Mouse (Mus musculus): ENCODE data around the gene Mrln. TPM values are rescaled to one million over a fixed set of nuclear protein-coding genes. Genes with fewer than 3 reads are reported as not detected.

The Mrln gene
- polyA plus RNA-seq, 1 experiment from 2014 or later: 0.49 TPM

DNA sequence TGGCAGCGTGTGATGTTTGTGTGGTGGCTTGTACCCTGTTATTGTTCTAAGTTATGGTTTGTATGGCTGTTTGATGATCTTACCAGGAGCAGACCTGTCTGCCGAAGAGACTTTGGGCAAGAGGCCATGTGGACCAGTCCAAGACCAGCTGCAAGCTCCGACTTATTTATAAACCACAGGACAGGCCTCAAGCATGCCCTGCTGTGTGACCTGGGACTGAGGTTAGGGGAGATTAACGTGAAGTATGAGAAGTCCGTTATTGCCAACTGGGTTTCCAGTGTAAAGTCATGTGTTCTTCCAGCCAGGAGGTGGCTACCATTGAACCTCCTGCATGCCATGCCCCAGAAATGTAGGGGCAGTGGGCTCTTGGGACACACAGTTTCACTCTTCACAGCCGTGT, 25.9 kb downstream of the Mrln start:
- Histone ChIP-seq H3K4me1 (ENCODE audit: control insufficient read depth, insufficient read depth, low read length) (no peaks in the 10 kb centered on the region), H3K27ac (ENCODE audit: low read depth, low read length) (no peak overlapping the region), H3K4me2 (no peak overlapping the region), H3K9me3 (replicated peaks; ENCODE audit: control insufficient read depth, low read length) (no peaks in the 10 kb centered on the region), H3K9ac (ENCODE audit: low read depth, low read length) (no peak overlapping the region), H3K4me3 (ENCODE audit: low read depth, low read length) (no peak overlapping the region), H3K36me3 (ENCODE audit: control insufficient read depth, insufficient read depth, low read length) (no peaks in the 10 kb centered on the region), H3K27me3 (ENCODE audit: control insufficient read depth, insufficient read depth, low read length) (no peaks in the 10 kb centered on the region)
- ATAC-seq (replicated peaks; ENCODE audit: insufficient number of reproducible peaks, low FRiP score, low TSS enrichment): no peak
- WGBS (ENCODE audit: insufficient replicate concordance): 85% methylated on average over 6 of the region's 6 CpGs

DNA sequence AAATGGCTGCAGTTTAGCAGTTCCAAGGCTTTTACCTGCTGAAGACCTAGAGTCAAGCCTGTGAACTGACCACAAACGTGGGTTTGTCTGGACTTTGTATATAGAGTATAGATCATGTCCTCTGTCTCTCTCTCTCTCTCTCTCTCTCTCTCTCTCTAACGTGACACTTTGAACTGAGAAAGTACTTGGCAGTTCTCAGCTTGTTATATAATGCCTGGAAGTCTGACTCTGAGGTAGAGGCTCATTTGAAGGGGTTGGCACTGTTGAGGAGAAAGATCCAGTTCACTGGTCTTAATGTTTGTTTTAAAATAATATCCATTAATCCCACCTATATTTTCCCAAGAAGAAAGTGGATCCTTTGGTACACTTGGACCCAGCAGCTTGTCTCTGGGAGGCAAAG, 33.5 kb downstream of the Mrln start:
- H3K4me1 ChIP-seq (ENCODE audit: control insufficient read depth, insufficient read depth, low read length): peaks cover 4% of the 10 kb centered on the region; the same call in 1 of the 2 replicates
- H3K27me3 ChIP-seq (ENCODE audit: control insufficient read depth, insufficient read depth, low read length): no peaks in the 10 kb centered on the region
- WGBS (ENCODE audit: insufficient replicate concordance): 69% methylated on average over 2 of the region's 2 CpGs

DNA sequence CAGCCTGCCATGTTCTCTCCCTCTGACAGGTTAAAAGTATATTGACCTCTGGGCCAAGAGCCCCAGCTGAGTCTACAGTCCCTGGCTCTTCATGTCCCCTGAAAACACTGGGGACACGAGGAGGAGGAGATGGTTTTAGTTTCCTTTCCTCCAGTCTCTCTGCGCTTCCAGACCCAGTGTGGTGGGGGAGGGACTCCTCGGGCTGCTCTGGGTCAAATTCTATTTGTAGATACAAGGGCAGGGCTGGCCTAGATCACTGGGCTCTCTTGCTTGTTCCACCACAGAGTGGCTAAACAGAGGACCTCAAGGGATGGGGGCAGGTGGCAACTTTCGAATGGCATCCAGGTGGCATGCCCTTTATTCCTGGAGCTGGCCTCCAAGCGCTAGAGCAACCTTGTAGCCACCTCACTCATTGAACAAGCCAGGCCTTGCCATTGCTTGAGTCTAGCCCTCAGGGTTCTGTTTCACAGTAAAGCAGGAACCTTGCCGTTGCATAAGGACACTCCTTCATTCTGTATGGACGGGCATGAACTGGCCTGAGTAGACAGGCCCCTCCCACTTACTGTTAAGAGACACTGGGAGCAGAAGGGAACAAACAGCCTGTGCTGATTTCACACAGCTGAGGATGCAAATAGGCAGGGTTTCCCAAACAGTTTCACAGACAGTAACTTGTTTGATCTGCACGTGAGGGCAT, 38.4 kb downstream of the Mrln start:
- Histone ChIP-seq H3K4me3 (ENCODE audit: low read depth, low read length) (no peak overlapping the region), H3K27me3 (ENCODE audit: control insufficient read depth, insufficient read depth, low read length) (peaks cover 11% of the 10 kb centered on the region), H3K4me2 (no peak overlapping the region), H3K9me3 (replicated peaks; ENCODE audit: control insufficient read depth, low read length) (no peaks in the 10 kb centered on the region), H3K4me1 (ENCODE audit: control insufficient read depth, insufficient read depth, low read length) (peaks cover 11% of the 10 kb centered on the region; the same call in 1 of the 2 replicates), H3K27ac (ENCODE audit: low read depth, low read length) (no peak overlapping the region), H3K9ac (ENCODE audit: low read depth, low read length) (no peak overlapping the region), H3K36me3 (ENCODE audit: control insufficient read depth, insufficient read depth, low read length) (no peaks in the 10 kb centered on the region)
- 43% methylated on average over 8 of the region's 8 CpGs for WGBS (ENCODE audit: insufficient replicate concordance)
- no peak for ATAC-seq (replicated peaks; ENCODE audit: insufficient number of reproducible peaks, low FRiP score, low TSS enrichment)

More for the DNA sequence above, 33.5 kb downstream of the Mrln start:
- Histone ChIP-seq H3K9me3 (replicated peaks; ENCODE audit: control insufficient read depth, low read length) (no peaks in the 10 kb centered on the region), H3K4me3 (ENCODE audit: low read depth, low read length) (no peak overlapping the region), H3K36me3 (ENCODE audit: control insufficient read depth, insufficient read depth, low read length) (no peaks in the 10 kb centered on the region), H3K9ac (ENCODE audit: low read depth, low read length) (no peak overlapping the region), H3K4me2 (no peak overlapping the region), H3K27ac (ENCODE audit: low read depth, low read length) (no peak overlapping the region)
- no peak for ATAC-seq (replicated peaks; ENCODE audit: insufficient number of reproducible peaks, low FRiP score, low TSS enrichment)

DNA sequence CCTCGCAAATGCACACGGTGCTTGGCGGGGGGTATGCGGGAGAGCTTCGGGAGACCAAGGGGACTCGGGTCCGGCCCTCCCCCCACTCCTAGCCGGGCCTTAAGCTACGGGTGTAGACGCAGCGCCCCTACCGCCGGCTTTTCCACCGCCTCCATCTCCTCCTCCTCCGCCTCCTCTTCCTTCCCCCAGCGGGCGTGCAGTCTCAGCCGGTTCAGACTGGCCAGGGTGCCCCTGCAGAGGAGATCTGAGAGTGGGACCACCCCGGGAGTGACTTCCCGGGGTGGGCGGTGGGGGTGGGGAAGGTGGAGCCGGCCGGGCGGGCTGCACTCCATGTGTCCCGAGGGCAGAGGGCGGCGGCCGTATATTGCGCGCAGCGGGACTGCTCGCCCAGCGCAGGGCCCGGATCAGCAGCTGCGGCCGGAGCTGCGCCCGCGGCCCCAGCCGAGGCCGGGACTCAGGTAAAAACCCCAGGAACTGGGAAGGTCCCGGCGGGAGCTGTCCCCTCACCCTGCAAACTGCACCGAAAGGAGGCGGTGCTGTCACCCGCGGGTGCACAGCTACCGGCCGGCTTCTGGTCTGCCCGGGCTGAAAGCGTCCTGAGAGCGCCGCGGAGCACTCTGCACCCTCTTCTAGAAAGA, 40.6 kb downstream of the Mrln start, which contains the start of gene Slc16a9:
TSS of gene Slc16a9 (plus strand) at position 180 of the 638 bp plus-strand sequence.
- Histone ChIP-seq H3K4me3 (ENCODE audit: low read depth, low read length) (peak within 1 kb of the TSS; percentile 66), H3K36me3 (ENCODE audit: control insufficient read depth, insufficient read depth, low read length) (no peaks in the 10 kb centered on the region), H3K9ac (ENCODE audit: low read depth, low read length) (peak within 1 kb of the TSS; percentile 74), H3K27me3 (ENCODE audit: control insufficient read depth, insufficient read depth, low read length) (peaks cover 11% of the 10 kb centered on the region), H3K9me3 (replicated peaks; ENCODE audit: control insufficient read depth, low read length) (no peaks in the 10 kb centered on the region), H3K4me1 (ENCODE audit: control insufficient read depth, insufficient read depth, low read length) (peaks cover 11% of the 10 kb centered on the region; the same call in 1 of the 2 replicates), H3K27ac (ENCODE audit: low read depth, low read length) (no peak within 1 kb of the TSS), H3K4me2 (peak within 1 kb of the TSS; percentile 95)
- WGBS (ENCODE audit: insufficient replicate concordance): under 1% methylated on average over 54 of the region's 54 CpGs
- ATAC-seq (replicated peaks; ENCODE audit: insufficient number of reproducible peaks, low FRiP score, low TSS enrichment): peak; percentile 82; the same call in 1 of the 2 replicates

DNA sequence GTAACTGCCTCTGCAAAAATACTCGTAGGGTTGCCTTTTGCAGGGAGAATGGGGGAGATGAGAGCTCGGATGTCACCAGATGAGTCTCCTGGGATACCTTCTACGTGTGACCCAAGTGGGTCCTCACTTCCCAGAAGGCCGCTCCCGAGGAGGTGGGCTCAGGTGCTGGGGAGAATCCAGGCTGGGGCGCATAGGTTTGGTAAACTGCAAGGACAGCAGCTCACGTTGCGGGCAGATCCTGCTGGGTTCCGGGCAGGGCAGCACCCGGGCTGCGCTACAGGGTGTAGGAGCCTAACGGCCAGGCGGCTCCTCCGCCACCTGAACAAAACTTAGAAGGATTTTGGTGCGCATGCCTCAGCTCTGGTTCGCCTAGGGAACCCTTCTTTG, 41.1 kb downstream of the Mrln start:
- 2% methylated on average over 16 of the region's 16 CpGs for WGBS (ENCODE audit: insufficient replicate concordance)
- H3K4me2 ChIP-seq: peak overlapping the region; percentile 95
- H3K27me3 ChIP-seq (ENCODE audit: control insufficient read depth, insufficient read depth, low read length): peaks cover 11% of the 10 kb centered on the region
- ATAC-seq (replicated peaks; ENCODE audit: insufficient number of reproducible peaks, low FRiP score, low TSS enrichment): no peak
- no peak overlapping the region for H3K27ac ChIP-seq (ENCODE audit: low read depth, low read length)
- peaks cover 11% of the 10 kb centered on the region; the same call in 1 of the 2 replicates for H3K4me1 ChIP-seq (ENCODE audit: control insufficient read depth, insufficient read depth, low read length)
- H3K9me3 ChIP-seq (replicated peaks; ENCODE audit: control insufficient read depth, low read length): no peaks in the 10 kb centered on the region
- peak overlapping the region; percentile 66 for H3K4me3 ChIP-seq (ENCODE audit: low read depth, low read length)
- no peaks in the 10 kb centered on the region for H3K36me3 ChIP-seq (ENCODE audit: control insufficient read depth, insufficient read depth, low read length)
- peak overlapping the region; percentile 74 for H3K9ac ChIP-seq (ENCODE audit: low read depth, low read length)

DNA sequence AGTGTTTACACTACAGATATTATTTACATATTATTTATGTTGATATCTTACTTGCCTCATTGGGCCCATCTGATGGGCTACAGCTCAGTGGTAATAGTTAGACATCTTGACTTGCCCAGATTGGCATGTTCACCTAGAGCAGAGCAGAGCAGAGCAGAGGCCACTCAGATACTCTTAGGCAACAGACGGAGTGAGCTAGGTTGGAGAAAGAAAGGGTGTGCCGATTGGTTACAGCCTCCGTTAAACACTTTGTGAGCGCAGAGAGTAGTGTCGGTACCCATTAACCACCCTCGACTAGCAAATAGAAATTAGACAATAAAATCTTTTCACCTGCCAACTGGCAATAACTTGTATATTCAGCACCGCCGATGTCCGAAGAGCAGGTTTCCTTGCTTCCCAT, 41.6 kb downstream of the Mrln start:
- Histone ChIP-seq H3K4me2 (peak overlapping the region; percentile 95), H3K4me1 (ENCODE audit: control insufficient read depth, insufficient read depth, low read length) (peaks cover 11% of the 10 kb centered on the region; the same call in 1 of the 2 replicates), H3K27ac (ENCODE audit: low read depth, low read length) (no peak overlapping the region), H3K27me3 (ENCODE audit: control insufficient read depth, insufficient read depth, low read length) (peaks cover 11% of the 10 kb centered on the region), H3K4me3 (ENCODE audit: low read depth, low read length) (peak overlapping the region; percentile 66), H3K9me3 (replicated peaks; ENCODE audit: control insufficient read depth, low read length) (no peaks in the 10 kb centered on the region), H3K36me3 (ENCODE audit: control insufficient read depth, insufficient read depth, low read length) (no peaks in the 10 kb centered on the region), H3K9ac (ENCODE audit: low read depth, low read length) (no peak overlapping the region)
- ATAC-seq (replicated peaks; ENCODE audit: insufficient number of reproducible peaks, low FRiP score, low TSS enrichment): no peak
- WGBS (ENCODE audit: insufficient replicate concordance): 37% methylated on average over 9 of the region's 9 CpGs

DNA sequence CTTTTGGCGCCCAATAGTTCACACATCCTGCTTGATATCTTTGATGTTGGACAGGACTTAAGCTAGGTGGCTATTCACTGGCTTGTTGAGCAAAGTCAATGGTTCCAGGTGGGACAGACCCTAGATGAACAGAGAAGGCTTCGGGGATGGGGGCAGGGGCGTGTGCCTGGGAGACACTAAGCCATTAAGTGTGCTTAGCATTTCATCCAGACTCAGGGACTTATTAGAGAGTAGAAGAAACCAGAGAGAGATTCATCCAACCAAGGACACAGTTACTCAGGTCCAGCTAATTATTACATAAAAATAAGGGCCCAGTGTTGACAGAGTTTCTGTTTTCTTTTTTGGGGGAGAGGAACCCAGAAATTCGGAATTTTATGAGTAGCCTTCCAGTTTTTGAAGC, 45.9 kb downstream of the Mrln start:
- Histone ChIP-seq H3K4me1 (ENCODE audit: control insufficient read depth, insufficient read depth, low read length) (no peaks in the 10 kb centered on the region), H3K27me3 (ENCODE audit: control insufficient read depth, insufficient read depth, low read length) (peaks cover 5% of the 10 kb centered on the region; the same call in 1 of the 2 replicates), H3K36me3 (ENCODE audit: control insufficient read depth, insufficient read depth, low read length) (no peaks in the 10 kb centered on the region), H3K27ac (ENCODE audit: low read depth, low read length) (no peak overlapping the region), H3K9me3 (replicated peaks; ENCODE audit: control insufficient read depth, low read length) (no peaks in the 10 kb centered on the region), H3K9ac (ENCODE audit: low read depth, low read length) (no peak overlapping the region), H3K4me2 (no peak overlapping the region), H3K4me3 (ENCODE audit: low read depth, low read length) (no peak overlapping the region)
- WGBS (ENCODE audit: insufficient replicate concordance): 77% methylated on average over 4 of the region's 4 CpGs
- no peak for ATAC-seq (replicated peaks; ENCODE audit: insufficient number of reproducible peaks, low FRiP score, low TSS enrichment)

DNA sequence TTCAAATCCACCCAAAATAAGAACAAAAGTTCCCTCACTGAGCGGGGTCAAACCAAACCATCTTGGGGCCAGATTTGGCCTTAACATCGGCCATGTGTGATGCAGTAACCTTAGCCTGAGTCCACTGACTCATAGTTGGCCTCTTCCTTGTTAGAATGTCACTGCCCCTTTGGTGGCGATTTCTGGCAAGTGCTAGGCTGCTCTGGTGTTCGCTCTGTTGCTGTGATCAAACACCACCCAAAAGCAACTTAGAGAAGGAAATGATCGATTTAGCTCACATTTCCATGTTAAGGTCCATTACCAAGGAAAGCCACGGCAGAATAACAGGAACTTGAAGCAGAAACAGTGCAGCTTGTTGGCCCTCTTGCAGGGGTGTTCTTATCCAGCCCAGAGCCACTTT, 46.3 kb downstream of the Mrln start:
- Histone ChIP-seq H3K27me3 (ENCODE audit: control insufficient read depth, insufficient read depth, low read length) (peaks cover 5% of the 10 kb centered on the region; the same call in 1 of the 2 replicates), H3K9me3 (replicated peaks; ENCODE audit: control insufficient read depth, low read length) (no peaks in the 10 kb centered on the region), H3K36me3 (ENCODE audit: control insufficient read depth, insufficient read depth, low read length) (no peaks in the 10 kb centered on the region), H3K4me3 (ENCODE audit: low read depth, low read length) (no peak overlapping the region), H3K4me2 (no peak overlapping the region), H3K27ac (ENCODE audit: low read depth, low read length) (no peak overlapping the region), H3K4me1 (ENCODE audit: control insufficient read depth, insufficient read depth, low read length) (no peaks in the 10 kb centered on the region), H3K9ac (ENCODE audit: low read depth, low read length) (no peak overlapping the region)
- WGBS (ENCODE audit: insufficient replicate concordance): 80% methylated on average over 6 of the region's 6 CpGs
- ATAC-seq (replicated peaks; ENCODE audit: insufficient number of reproducible peaks, low FRiP score, low TSS enrichment): no peak

All from heart, embryonic 11.5 days (tissue).